ENCODE assay signal across 8 mouse cellular contexts in the genomic region with DNA sequence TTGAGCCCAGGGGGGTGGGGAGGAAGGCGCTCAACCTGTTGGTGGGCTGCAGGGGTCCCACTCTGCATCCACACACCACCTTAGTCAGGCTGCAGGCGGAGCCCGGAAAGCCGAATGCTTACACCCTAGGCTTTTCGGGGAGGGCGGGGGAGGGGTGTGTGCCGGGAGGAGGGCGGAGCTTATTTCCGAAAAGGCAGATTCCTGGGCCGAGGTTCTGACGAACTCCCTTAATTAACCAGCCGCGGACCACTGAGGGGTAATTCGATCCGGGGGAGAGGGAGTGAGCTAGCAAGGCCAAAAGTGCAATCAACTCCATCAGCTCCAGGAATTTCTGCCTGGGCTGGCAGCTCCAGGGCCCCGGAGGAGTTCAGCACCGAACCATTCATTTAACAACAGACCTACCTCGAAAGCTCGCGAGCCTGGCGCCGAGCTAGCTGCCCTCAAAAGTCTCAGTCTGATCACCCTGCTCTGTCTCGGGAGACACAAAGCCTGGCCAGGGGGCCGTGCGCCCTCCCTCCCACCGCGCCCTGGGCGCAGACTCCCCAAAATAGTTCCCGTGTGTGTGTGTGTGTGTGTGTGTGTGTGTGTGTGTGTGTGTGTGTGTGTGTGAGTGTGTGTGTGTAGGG. TPM values are rescaled to one million over a fixed set of nuclear protein-coding genes. Genes with fewer than 3 reads are reported as not detected.
DNase-seq lines count a peak whose midpoint lies in the region; ATAC-seq and TF ChIP-seq lines count a peak whose summit lies in the region.

No protein-coding gene starts in this region.

- H3K4me1 ChIP-seq in embryonic facial prominence, embryonic 14.5 days (ENCODE audit: control insufficient read depth, insufficient read depth, low read length) = peaks cover 13% of the 10 kb centered on the region
- H3K4me1 ChIP-seq in heart, embryonic 11.5 days (ENCODE audit: control insufficient read depth, insufficient read depth, low read length) = no peaks in the 10 kb centered on the region; the same call in 1 of the 2 replicates
- H3K4me1 ChIP-seq in kidney, embryonic 15.5 days = peaks cover 32% of the 10 kb centered on the region
- H3K4me1 ChIP-seq in liver, embryonic 11.5 days (replicated peaks; ENCODE audit: control insufficient read depth, insufficient read depth, low read length) = peaks cover 4% of the 10 kb centered on the region; the same call in 1 of the 2 replicates
- H3K4me1 ChIP-seq in stomach, embryonic 15.5 days = 0 out of 2 replicates have a peak, but pooled peaks cover 2% of the 10 kb centered on the region

- WGBS in embryonic facial prominence, embryonic 14.5 days = 1% methylated on average over 27 of the region's 29 CpGs
- WGBS in heart, embryonic 11.5 days (ENCODE audit: insufficient replicate concordance) = under 1% methylated on average over 29 of the region's 29 CpGs
- under 1% methylated on average over 28 of the region's 29 CpGs for WGBS in kidney, embryonic 15.5 days
- WGBS in liver, embryonic 11.5 days = under 1% methylated on average over 28 of the region's 29 CpGs
- WGBS in stomach, embryonic 15.5 days = 0% methylated on average over 29 of the region's 29 CpGs

- DNase-seq in B cell, adult 2 months = peak; percentile 75 to 78
- DNase-seq in adrenal gland, postnatal 36 days = peak; percentile 76 to 84
- DNase-seq in embryonic facial prominence, embryonic 14.5 days (ENCODE audit: low spot score) = peak; percentile 93
- peak; percentile 83 for DNase-seq in liver, embryonic 11.5 days (ENCODE audit: low spot score)

- no peaks in the 10 kb centered on the region for H3K9me3 ChIP-seq in embryonic facial prominence, embryonic 14.5 days (ENCODE audit: control insufficient read depth, low read length)
- no peaks in the 10 kb centered on the region for H3K9me3 ChIP-seq in heart, embryonic 11.5 days (replicated peaks; ENCODE audit: control insufficient read depth, low read length)
- H3K9me3 ChIP-seq in kidney, embryonic 15.5 days (replicated peaks) = no peaks in the 10 kb centered on the region
- H3K9me3 ChIP-seq in liver, embryonic 11.5 days (ENCODE audit: control insufficient read depth, low read length) = no peaks in the 10 kb centered on the region
- H3K9me3 ChIP-seq in stomach, embryonic 15.5 days = no peaks in the 10 kb centered on the region

- peak overlapping the region; percentile 93 for H3K27ac ChIP-seq in embryonic facial prominence, embryonic 14.5 days (replicated peaks; ENCODE audit: low read depth, low read length)
- peak overlapping the region; percentile 83 for H3K27ac ChIP-seq in heart, embryonic 11.5 days (ENCODE audit: low read depth, low read length)
- H3K27ac ChIP-seq in kidney, embryonic 15.5 days = peak overlapping the region; percentile 97
- peak overlapping the region; percentile 79 for H3K27ac ChIP-seq in liver, embryonic 11.5 days (ENCODE audit: low read depth, low read length)
- peak overlapping the region; percentile 95 for H3K27ac ChIP-seq in stomach, embryonic 15.5 days

- peak overlapping the region; percentile 72 for H3ac ChIP-seq in myocyte (ENCODE audit: control insufficient read depth, insufficient read length)

- peak overlapping the region; percentile 80 for H3K9ac ChIP-seq in embryonic facial prominence, embryonic 14.5 days (ENCODE audit: low read depth, low read length)
- peak overlapping the region; percentile 81 for H3K9ac ChIP-seq in heart, embryonic 11.5 days (ENCODE audit: low read depth, low read length)
- H3K9ac ChIP-seq in kidney, embryonic 15.5 days = peak overlapping the region; percentile 72
- peak overlapping the region; percentile 67 for H3K9ac ChIP-seq in liver, embryonic 11.5 days (ENCODE audit: low read depth, low read length)
- peak overlapping the region; percentile 56; the same call in 1 of the 2 replicates for H3K9ac ChIP-seq in stomach, embryonic 15.5 days

- peak overlapping the region; percentile 71 for H3K4me3 ChIP-seq in embryonic facial prominence, embryonic 14.5 days (ENCODE audit: low read depth, low read length)
- peak overlapping the region; percentile 76 for H3K4me3 ChIP-seq in heart, embryonic 11.5 days (ENCODE audit: low read depth, low read length)
- H3K4me3 ChIP-seq in kidney, embryonic 15.5 days (replicated peaks) = peak overlapping the region; percentile 72
- H3K4me3 ChIP-seq in liver, embryonic 11.5 days (ENCODE audit: low read depth, low read length) = peak overlapping the region; percentile 66
- H3K4me3 ChIP-seq in myocyte = peak overlapping the region; percentile 77
- H3K4me3 ChIP-seq in stomach, embryonic 15.5 days (replicated peaks) = peak overlapping the region; percentile 69

- H3K36me3 ChIP-seq in embryonic facial prominence, embryonic 14.5 days (ENCODE audit: control insufficient read depth, insufficient read depth, low read length) = peaks cover 26% of the 10 kb centered on the region
- no peaks in the 10 kb centered on the region; the same call in 1 of the 2 replicates for H3K36me3 ChIP-seq in heart, embryonic 11.5 days (ENCODE audit: control insufficient read depth, insufficient read depth, low read length)
- H3K36me3 ChIP-seq in kidney, embryonic 15.5 days = peaks cover 18% of the 10 kb centered on the region
- H3K36me3 ChIP-seq in liver, embryonic 11.5 days (ENCODE audit: control insufficient read depth, insufficient read depth, low read length) = no peaks in the 10 kb centered on the region
- H3K36me3 ChIP-seq in myocyte (ENCODE audit: control insufficient read depth, insufficient read depth) = peaks cover 13% of the 10 kb centered on the region
- H3K36me3 ChIP-seq in stomach, embryonic 15.5 days = 0 out of 2 replicates have a peak, but pooled peaks cover 5% of the 10 kb centered on the region

- no peaks in the 10 kb centered on the region for H3K27me3 ChIP-seq in embryonic facial prominence, embryonic 14.5 days (replicated peaks; ENCODE audit: control insufficient read depth, insufficient read depth, low read length)
- no peaks in the 10 kb centered on the region for H3K27me3 ChIP-seq in heart, embryonic 11.5 days (ENCODE audit: control insufficient read depth, insufficient read depth, low read length)
- H3K27me3 ChIP-seq in kidney, embryonic 15.5 days = no peaks in the 10 kb centered on the region
- H3K27me3 ChIP-seq in liver, embryonic 11.5 days (replicated peaks; ENCODE audit: control insufficient read depth, insufficient read depth, low read length) = peaks cover 3% of the 10 kb centered on the region
- H3K27me3 ChIP-seq in myocyte (ENCODE audit: control insufficient read depth, insufficient read depth, insufficient read length) = no peaks in the 10 kb centered on the region
- no peaks in the 10 kb centered on the region for H3K27me3 ChIP-seq in stomach, embryonic 15.5 days (replicated peaks)

- peak overlapping the region; percentile 87 for H3K4me2 ChIP-seq in embryonic facial prominence, embryonic 14.5 days (ENCODE audit: low read depth, low read length)
- peak overlapping the region; percentile 84 for H3K4me2 ChIP-seq in heart, embryonic 11.5 days
- peak overlapping the region; percentile 92 for H3K4me2 ChIP-seq in kidney, embryonic 15.5 days
- H3K4me2 ChIP-seq in liver, embryonic 11.5 days = peak overlapping the region; percentile 86
- H3K4me2 ChIP-seq in myocyte (ENCODE audit: low read depth) = peak overlapping the region; percentile 72
- H3K4me2 ChIP-seq in stomach, embryonic 15.5 days = peak overlapping the region; percentile 66

- TF ChIP-seq POLR2A in myocyte (IDR thresholded peaks at IDR 0.05; ENCODE audit: insufficient read length, low read depth) = peak; percentile 61

- ATAC-seq in embryonic facial prominence, embryonic 14.5 days (ENCODE audit: low read depth) = peak; percentile 79
- ATAC-seq in heart, embryonic 11.5 days (replicated peaks; ENCODE audit: insufficient number of reproducible peaks, low FRiP score, low TSS enrichment) = peak; percentile 74
- peak; percentile 89 for ATAC-seq in kidney, embryonic 15.5 days (replicated peaks; ENCODE audit: low FRiP score)
- ATAC-seq in liver, embryonic 11.5 days (replicated peaks; ENCODE audit: low FRiP score) = peak; percentile 79
- ATAC-seq in stomach, embryonic 15.5 days (ENCODE audit: insufficient read depth, low FRiP score, low read depth) = peak; percentile 73

- H3K79me2 ChIP-seq in myocyte (ENCODE audit: control insufficient read depth, insufficient read depth) = peaks cover 43% of the 10 kb centered on the region

TF ChIP-seq in myocyte, 11 proteins besides CTCF, POLR2A, EP300 and RAD21:
- TF ChIP-seq POLR2AphosphoS2 (IDR thresholded peaks at IDR 0.05; ENCODE audit: insufficient read length, low read depth) (peak; percentile 62), CEBPB (IDR thresholded peaks at IDR 0.05; ENCODE audit: insufficient read depth, poor library complexity, severe bottlenecking) (no peak), TCF3 (IDR thresholded peaks at IDR 0.05; ENCODE audit: insufficient read length, low read depth) (no peak), TCF12 (IDR thresholded peaks at IDR 0.05; ENCODE audit: insufficient read depth, poor library complexity, severe bottlenecking) (no peak)
TF ChIP-seq in myocyte: peak in this region for 1.

RNA-seq across cellular contexts. Expression of a gene that starts 2.1 kb away (rescaled TPM):
- 10 to 100 TPM; 27.3 to 33.9 TPM for total RNA-seq in adrenal gland, postnatal 36 days (2021)
- polyA plus RNA-seq in embryonic facial prominence, embryonic 14.5 days (2014; fragmentation: Nextera tagmentation; extraction: Ambion mirVana) = 34.4 and 34.6 TPM in 2 replicates
- polyA plus RNA-seq in heart, embryonic 11.5 days (2014; fragmentation: Nextera tagmentation; extraction: Ambion mirVana) = 20.6 and 21.1 TPM in 2 replicates
- polyA plus RNA-seq in kidney, embryonic 15.5 days (2015; fragmentation: Nextera tagmentation; extraction: Ambion mirVana) = 35.8 and 38.6 TPM in 2 replicates
- 11.9 and 15.3 TPM in 2 replicates for polyA plus RNA-seq in liver, embryonic 11.5 days (2014; fragmentation: Nextera tagmentation; extraction: Ambion mirVana)
- 7.7 TPM for polyA plus RNA-seq in myocyte (2012; fragmentation: generic; extraction: Trizol)
- polyA plus RNA-seq in stomach, embryonic 15.5 days (2015; fragmentation: Nextera tagmentation; extraction: Ambion mirVana) = 32.3 and 33.1 TPM in 2 replicates

Comparison
In these comparisons a context has a peak if more than half of its experiments do, and no peak if none do; other contexts are left out.
1. Peak in every context shown above with its lines: DNase-seq, ATAC-seq, H3K4me3 ChIP-seq and H3K27ac ChIP-seq.